Mouse (Mus musculus): ENCODE results near the gene Rnf17. TPM values are rescaled to one million over a fixed set of nuclear protein-coding genes. Genes with fewer than 3 reads are reported as not detected.

Rnf17 gene
- total RNA-seq, 2 experiments from 2014 or later: 0.11 to 0.36 TPM

- no peak for DNase-seq (ENCODE audit: low spot score)
These were observed 104.4 kb downstream of the Rnf17 start for GRCm38 (mm10) chr14:56506743-56507142.

DNA sequence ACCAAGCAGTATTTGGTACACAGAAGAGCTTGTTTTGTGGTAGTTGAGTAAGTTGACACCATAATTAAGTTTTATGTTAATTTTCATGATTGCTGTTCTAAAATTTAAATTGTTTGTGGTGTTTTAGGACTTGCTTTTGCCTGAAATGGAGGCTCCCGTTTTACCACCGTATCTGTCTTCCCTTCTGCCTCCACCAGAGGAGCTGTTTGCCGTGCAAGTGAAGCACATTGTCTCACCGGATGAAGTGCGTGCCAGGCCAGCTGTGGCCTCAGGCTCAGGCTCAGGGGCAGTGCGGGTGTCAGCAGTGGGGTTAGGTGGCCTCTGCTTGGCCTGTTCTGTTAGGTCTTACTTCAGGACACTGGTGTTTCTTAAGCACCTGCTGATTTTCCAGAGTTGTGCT lies 109.7 kb downstream of the Rnf17 start:
- no peak for DNase-seq (ENCODE audit: low spot score)

DNA sequence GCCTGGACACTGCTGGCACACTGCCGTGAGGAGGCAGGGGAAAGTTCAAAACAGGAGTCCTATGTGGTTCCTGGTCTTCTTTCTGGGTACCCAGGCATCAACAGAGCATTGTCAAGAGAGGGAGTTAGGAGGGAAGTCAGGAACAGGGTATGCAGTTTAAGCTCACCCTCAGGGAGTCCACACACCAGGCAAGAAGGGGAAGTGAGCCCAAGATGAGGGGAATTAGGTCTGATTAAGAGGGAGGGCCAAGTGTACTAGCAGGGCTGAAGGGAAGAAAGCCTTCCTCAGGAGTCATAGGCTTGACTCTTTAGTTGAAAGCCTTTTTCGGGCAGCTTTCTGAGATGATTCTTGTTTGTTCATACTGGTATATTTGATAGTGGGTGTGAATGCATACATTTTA lies 112.4 kb downstream of the Rnf17 start:
- no peak for DNase-seq (ENCODE audit: low spot score)

GRCm38 (mm10) chr14:56530788-56531187 lies 128.4 kb downstream of the Rnf17 start:
- no peak for DNase-seq (ENCODE audit: low spot score)

- no peak for DNase-seq (ENCODE audit: low spot score)
These were observed 142.6 kb downstream of the Rnf17 start for GRCm38 (mm10) chr14:56544946-56545345.

- no peak for DNase-seq (ENCODE audit: low spot score)
These were observed 143.1 kb downstream of the Rnf17 start for GRCm38 (mm10) chr14:56545491-56545890.

DNA sequence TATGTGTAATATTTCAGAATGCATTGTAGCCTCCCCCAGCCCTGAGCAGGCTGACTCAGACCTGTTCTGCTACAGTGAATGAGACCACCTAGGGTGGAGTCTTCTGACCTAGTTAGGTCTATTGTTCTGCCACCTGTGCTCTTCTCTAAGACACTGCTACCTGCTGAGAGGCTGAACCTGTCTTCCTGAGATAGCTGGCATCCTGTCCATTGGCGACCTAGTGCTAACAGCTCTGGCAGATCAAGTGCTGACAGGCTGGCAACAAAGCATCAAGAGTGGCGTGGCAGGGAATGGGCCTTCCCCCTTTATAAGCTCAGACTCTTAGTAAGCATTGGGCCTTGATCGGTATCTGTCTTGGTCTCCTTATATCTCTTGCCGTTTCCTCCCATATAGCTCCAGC lies 148.6 kb downstream of the Rnf17 start:
- no peak for DNase-seq (ENCODE audit: low spot score)

GRCm38 (mm10) chr14:56552924-56553323 lies 150.5 kb downstream of the Rnf17 start:
- DNase-seq (ENCODE audit: low spot score): no peak

DNA sequence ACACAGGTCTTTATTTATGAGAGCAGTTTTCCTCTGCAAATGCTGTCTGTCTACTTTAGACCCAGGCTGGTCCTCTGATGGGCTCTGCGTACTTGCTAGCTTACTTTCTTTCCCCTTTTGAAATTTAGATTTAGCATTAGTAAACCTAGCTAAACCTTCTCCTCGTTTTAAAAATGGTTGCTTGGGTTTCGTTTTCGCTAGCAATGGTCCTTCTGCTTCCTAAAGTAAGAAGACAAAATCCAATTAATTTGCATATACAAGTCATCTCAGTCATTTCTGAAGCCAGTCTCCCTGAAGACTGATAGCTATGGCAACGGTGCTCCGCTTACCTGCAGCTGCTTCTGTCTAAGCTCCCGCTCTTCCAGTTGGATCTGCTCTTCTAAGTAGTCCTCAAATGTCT lies 150.9 kb downstream of the Rnf17 start:
- DNase-seq (ENCODE audit: low spot score): no peak

- no peak for DNase-seq (ENCODE audit: low spot score)
These were observed 152.3 kb downstream of the Rnf17 start for GRCm38 (mm10) chr14:56554716-56555115.

DNA sequence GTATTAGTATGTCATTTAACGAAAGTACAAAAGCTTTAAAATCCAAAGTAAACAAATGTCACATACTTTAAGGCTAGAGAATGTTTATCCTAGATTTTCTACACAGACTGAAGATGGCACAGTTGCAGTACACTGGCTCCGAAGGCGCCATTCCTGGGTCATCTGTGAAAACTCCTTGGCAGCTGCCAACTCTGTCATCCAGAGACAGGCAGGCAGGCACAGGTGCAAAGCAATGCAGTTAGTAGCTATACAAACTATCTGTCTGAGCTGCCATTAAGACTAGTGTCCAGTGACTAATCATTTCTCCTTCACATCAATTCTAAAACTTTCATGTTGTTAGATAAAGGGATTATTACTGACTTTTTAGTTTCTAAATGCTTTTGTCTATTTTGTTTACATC lies 156.8 kb downstream of the Rnf17 start:
- DNase-seq (ENCODE audit: low spot score): no peak

GRCm38 (mm10) chr14:56567476-56567875 lies 165.1 kb downstream of the Rnf17 start:
- DNase-seq (ENCODE audit: low spot score): no peak

DNA sequence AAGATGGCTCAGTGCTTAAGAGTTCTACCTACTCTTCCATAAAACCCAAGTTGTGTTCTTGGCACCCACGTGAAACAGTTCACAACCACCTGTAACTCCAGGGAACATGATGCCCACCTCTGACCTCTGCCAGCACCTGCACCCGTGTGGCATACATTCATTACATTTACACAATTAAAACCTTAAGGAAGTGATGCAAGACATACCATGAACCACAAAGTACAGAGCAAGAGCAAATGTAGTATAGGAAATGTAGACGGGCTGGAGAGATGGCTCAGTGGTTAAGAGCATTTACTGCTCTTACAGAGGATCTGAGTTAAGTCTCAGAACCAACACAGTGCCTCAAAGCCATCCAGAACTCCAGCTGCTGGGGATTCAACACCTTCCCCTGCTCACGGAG lies 166.7 kb downstream of the Rnf17 start:
- DNase-seq (ENCODE audit: low spot score): no peak

- DNase-seq (ENCODE audit: low spot score): peak; percentile 96
These were observed 169.1 kb downstream of the Rnf17 start for GRCm38 (mm10) chr14:56571310-56572093.

DNA sequence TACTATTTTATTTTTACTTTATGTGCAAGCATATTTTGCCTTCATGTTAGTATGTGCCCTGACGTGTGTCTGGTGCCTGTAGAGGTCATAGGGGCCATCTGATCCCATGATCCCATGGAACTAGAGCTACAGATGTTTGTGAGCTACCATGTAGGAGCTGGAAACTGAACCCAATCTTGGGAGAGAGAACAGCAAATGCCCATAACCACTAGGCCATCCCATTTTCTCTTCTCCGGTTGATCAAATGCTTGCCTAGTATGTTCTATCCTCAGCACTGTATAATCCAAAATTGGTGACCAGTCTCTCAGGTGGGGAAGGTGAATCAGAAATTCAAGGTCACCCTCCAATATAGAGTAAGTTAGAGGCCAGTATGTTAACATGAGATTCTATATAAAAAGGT lies 170.2 kb downstream of the Rnf17 start:
- DNase-seq (ENCODE audit: low spot score): no peak

Other genes with a start within 250 kb of the Rnf17 start
- not detected for gene Gzmg, start 243.0 kb upstream of the Rnf17 start, total RNA-seq (2021)
- gene Gzmn, start 228.0 kb upstream of the Rnf17 start, total RNA-seq (2021): not detected
- gene Gzmf, start 191.2 kb upstream of the Rnf17 start, total RNA-seq (2021): not detected
- not detected for gene Gzmc, start 167.9 kb upstream of the Rnf17 start, total RNA-seq (2021)
- gene Gzmb, start 140.3 kb upstream of the Rnf17 start, total RNA-seq (2021): not detected
- gene Atp12a, start 37.5 kb upstream of the Rnf17 start, total RNA-seq (2021): not detected
- gene Cenpj, start 172.8 kb downstream of the Rnf17 start, total RNA-seq (2021): 1 to 10 TPM; 1.5 to 2.4 TPM
- 10 to 100 TPM; 16.7 to 22.4 TPM for gene Parp4, start 173.0 kb downstream of the Rnf17 start, total RNA-seq (2021)

Measured in gastrocnemius, adult 18-20 months (tissue).